Mouse (Mus musculus) neural tube, embryonic 11.5 days (tissue): ENCODE measurements around the gene Gnao1. TPM values are rescaled to one million over a fixed set of nuclear protein-coding genes. Genes with fewer than 3 reads are reported as not detected.

Experiments used
- ATAC-seq: fragments of 200-750 bp; cut with Nextera tagmentation; 2 replicates; pipeline ENCODE4 v1.8.0; 2017; ENCODE audit warnings: moderate number of reproducible peaks, mild to moderate bottlenecking, moderate TSS enrichment, moderate library complexity; ENCODE audit not compliant: insufficient read depth, low FRiP score, low TSS enrichment
- DNase-seq: peaks from one replicate; pipeline ENCODE4 v3.0.0-alpha.2; 2015; ENCODE audit warnings: low spot score
- H3K27ac ChIP-seq: fragments of 300-500 bp; sonication (generic); 2 replicates; pipeline ENCODE4 v1.5.1; 2014; ENCODE audit warnings: low read depth, mild to moderate bottlenecking, low read length
- H3K27me3 ChIP-seq: fragments of 300-500 bp; sonication (generic); 2 replicates; pipeline ENCODE4 v1.6.1; 2014; ENCODE audit warnings: mild to moderate bottlenecking, low read length, mixed read lengths; ENCODE audit not compliant: control insufficient read depth, insufficient read depth
- H3K36me3 ChIP-seq: fragments of 300-500 bp; sonication (generic); 2 replicates; pipeline ENCODE4 v1.6.1; 2014; ENCODE audit warnings: mild to moderate bottlenecking, low read length, moderate library complexity, mixed read lengths; ENCODE audit not compliant: control insufficient read depth, insufficient read depth
- H3K4me1 ChIP-seq: fragments of 300-500 bp; sonication (generic); 2 replicates; pipeline ENCODE4 v1.6.1; 2014; ENCODE audit warnings: low read length, mixed read lengths; ENCODE audit not compliant: control insufficient read depth, insufficient read depth
- H3K4me2 ChIP-seq: fragments of 300-500 bp; sonication (generic); 2 replicates; pipeline ENCODE4 v1.6.1; 2014; ENCODE audit warnings: low read depth, mild to moderate bottlenecking, moderate library complexity
- H3K4me3 ChIP-seq: fragments of 300-500 bp; sonication (generic); 2 replicates; pipeline ENCODE4 v1.5.1; 2014; ENCODE audit warnings: low read depth, low read length
- H3K9ac ChIP-seq: fragments of 300-500 bp; sonication (generic); 2 replicates; pipeline ENCODE4 v1.6.1; 2014; ENCODE audit warnings: mild to moderate bottlenecking, low read length
- H3K9me3 ChIP-seq: fragments of 300-500 bp; sonication (generic); 2 replicates; pipeline ENCODE4 v1.6.1; 2016; ENCODE audit warnings: low read length; ENCODE audit not compliant: control insufficient read depth
- WGBS: fragments of 180-500 bp; shearing (Covaris S2); extraction: QIAGEN DNeasy Blood & Tissue Kit; methylation state at CpG from one replicate; pipeline ENCODE4 v1.1.7; 2014; 5-methylcytosine and 5-hydroxymethylcytosine counted together
- polyA plus RNA-seq: library from polyadenylated mRNA; unstranded; fragments of >200 nt; fragmentation: Nextera tagmentation; extraction: Ambion mirVana; gene quantifications from 2 replicates; pipeline ENCODE4 v1.2.1, GENCODE M21; 2014

The Gnao1 gene
- polyA plus RNA-seq, 1 experiment from 2014 or later, result 39.0 TPM

GRCm38 (mm10) chr8:93878396-93878795 lies 68.6 kb downstream of the Gnao1 start:
- Histone ChIP-seq H3K4me3 (no peak overlapping the region), H3K4me1 (no peaks in the 10 kb centered on the region), H3K9ac (no peak overlapping the region), H3K27ac (no peak overlapping the region), H3K4me2 (no peak overlapping the region), H3K27me3 (no peaks in the 10 kb centered on the region), H3K9me3 (no peaks in the 10 kb centered on the region), H3K36me3 (no peaks in the 10 kb centered on the region)
- 81% methylated on average over 4 of the region's 4 CpGs for WGBS
- DNase-seq, result no peak
- no peak for ATAC-seq

GRCm38 (mm10) chr8:93879966-93880365 lies 70.2 kb downstream of the Gnao1 start:
- H3K4me2 ChIP-seq, result no peak overlapping the region
- ATAC-seq (no peak), DNase-seq (no peak)
- no peaks in the 10 kb centered on the region for H3K9me3 ChIP-seq
- H3K27me3 ChIP-seq, result no peaks in the 10 kb centered on the region
- H3K4me3 ChIP-seq, result no peak overlapping the region
- no peaks in the 10 kb centered on the region for H3K4me1 ChIP-seq
- no peak overlapping the region for H3K27ac ChIP-seq
- H3K36me3 ChIP-seq, result no peaks in the 10 kb centered on the region
- H3K9ac ChIP-seq, result no peak overlapping the region
- 92% methylated on average over 7 of the region's 7 CpGs for WGBS

- H3K9ac ChIP-seq, result no peak overlapping the region
- 90% methylated on average over 6 of the region's 6 CpGs for WGBS
- no peaks in the 10 kb centered on the region for H3K4me1 ChIP-seq
- no peaks in the 10 kb centered on the region for H3K9me3 ChIP-seq
- H3K36me3 ChIP-seq, result no peaks in the 10 kb centered on the region
- DNase-seq (no peak), ATAC-seq (no peak)
- H3K27ac ChIP-seq, result no peak overlapping the region
- H3K4me2 ChIP-seq, result no peak overlapping the region
- H3K27me3 ChIP-seq, result no peaks in the 10 kb centered on the region
- no peak overlapping the region for H3K4me3 ChIP-seq
Observed at GRCm38 (mm10) chr8:93881381-93881780, 71.6 kb downstream of the Gnao1 start.

GRCm38 (mm10) chr8:93883241-93883640 lies 73.5 kb downstream of the Gnao1 start:
- H3K4me3 ChIP-seq, result no peak overlapping the region
- H3K4me2 ChIP-seq, result no peak overlapping the region
- H3K27ac ChIP-seq, result no peak overlapping the region
- DNase-seq, result no peak
- H3K4me1 ChIP-seq, result no peaks in the 10 kb centered on the region
- no peaks in the 10 kb centered on the region for H3K9me3 ChIP-seq
- no peak overlapping the region for H3K9ac ChIP-seq
- H3K36me3 ChIP-seq, result no peaks in the 10 kb centered on the region
- no peaks in the 10 kb centered on the region for H3K27me3 ChIP-seq
- no peak for ATAC-seq

- Histone ChIP-seq H3K9me3 (no peaks in the 10 kb centered on the region), H3K36me3 (no peaks in the 10 kb centered on the region), H3K9ac (no peak overlapping the region), H3K27ac (no peak overlapping the region), H3K4me1 (peaks cover 1% of the 10 kb centered on the region; the same call in 1 of the 2 replicates), H3K4me3 (no peak overlapping the region), H3K4me2 (no peak overlapping the region), H3K27me3 (no peaks in the 10 kb centered on the region)
- DNase-seq, result no peak
- no peak for ATAC-seq
- 77% methylated on average over 4 of the region's 4 CpGs for WGBS
Observed at GRCm38 (mm10) chr8:93883771-93884170, 74.0 kb downstream of the Gnao1 start.

GRCm38 (mm10) chr8:93884316-93884715 lies 74.5 kb downstream of the Gnao1 start:
- no peak overlapping the region for H3K4me3 ChIP-seq
- no peak overlapping the region for H3K9ac ChIP-seq
- no peak overlapping the region for H3K4me2 ChIP-seq
- WGBS, result 85% methylated on average over 7 of the region's 7 CpGs
- no peak for DNase-seq
- H3K27ac ChIP-seq, result no peak overlapping the region
- H3K27me3 ChIP-seq, result no peaks in the 10 kb centered on the region
- peaks cover 5% of the 10 kb centered on the region; the same call in 1 of the 2 replicates for H3K4me1 ChIP-seq
- H3K9me3 ChIP-seq, result no peaks in the 10 kb centered on the region
- no peaks in the 10 kb centered on the region for H3K36me3 ChIP-seq
- ATAC-seq, result no peak

GRCm38 (mm10) chr8:93886181-93886580 lies 76.4 kb downstream of the Gnao1 start:
- no peak overlapping the region for H3K4me2 ChIP-seq
- ATAC-seq, result no peak
- H3K4me3 ChIP-seq, result no peak overlapping the region
- 82% methylated on average over 5 of the region's 5 CpGs for WGBS
- peaks cover 5% of the 10 kb centered on the region; the same call in 1 of the 2 replicates for H3K4me1 ChIP-seq
- no peaks in the 10 kb centered on the region for H3K36me3 ChIP-seq
- no peak overlapping the region for H3K9ac ChIP-seq
- no peak for DNase-seq
- H3K9me3 ChIP-seq, result no peaks in the 10 kb centered on the region
- H3K27ac ChIP-seq, result no peak overlapping the region
- H3K27me3 ChIP-seq, result no peaks in the 10 kb centered on the region

- no peak overlapping the region for H3K4me3 ChIP-seq
- H3K9me3 ChIP-seq, result no peaks in the 10 kb centered on the region
- H3K9ac ChIP-seq, result no peak overlapping the region
- no peaks in the 10 kb centered on the region for H3K36me3 ChIP-seq
- no peak for ATAC-seq
- 79% methylated on average over 4 of the region's 4 CpGs for WGBS
- H3K27me3 ChIP-seq, result no peaks in the 10 kb centered on the region
- H3K27ac ChIP-seq, result no peak overlapping the region
- DNase-seq, result no peak
- H3K4me1 ChIP-seq, result peaks cover 5% of the 10 kb centered on the region; the same call in 1 of the 2 replicates
- no peak overlapping the region for H3K4me2 ChIP-seq
Observed at GRCm38 (mm10) chr8:93888150-93888676, 78.4 kb downstream of the Gnao1 start.

GRCm38 (mm10) chr8:93888702-93889480 lies 79.1 kb downstream of the Gnao1 start:
- H3K27ac ChIP-seq, result no peak overlapping the region
- no peak overlapping the region for H3K4me2 ChIP-seq
- peaks cover 5% of the 10 kb centered on the region; the same call in 1 of the 2 replicates for H3K4me1 ChIP-seq
- WGBS, result 50% methylated on average over 11 of the region's 11 CpGs
- no peak overlapping the region for H3K9ac ChIP-seq
- peak; percentile 26 for DNase-seq
- no peaks in the 10 kb centered on the region for H3K36me3 ChIP-seq
- H3K4me3 ChIP-seq, result no peak overlapping the region
- H3K9me3 ChIP-seq, result no peaks in the 10 kb centered on the region
- no peak for ATAC-seq
- no peaks in the 10 kb centered on the region for H3K27me3 ChIP-seq
